Mouse (Mus musculus): ENCODE data around the gene Cd207.

Cd207 gene

DNA sequence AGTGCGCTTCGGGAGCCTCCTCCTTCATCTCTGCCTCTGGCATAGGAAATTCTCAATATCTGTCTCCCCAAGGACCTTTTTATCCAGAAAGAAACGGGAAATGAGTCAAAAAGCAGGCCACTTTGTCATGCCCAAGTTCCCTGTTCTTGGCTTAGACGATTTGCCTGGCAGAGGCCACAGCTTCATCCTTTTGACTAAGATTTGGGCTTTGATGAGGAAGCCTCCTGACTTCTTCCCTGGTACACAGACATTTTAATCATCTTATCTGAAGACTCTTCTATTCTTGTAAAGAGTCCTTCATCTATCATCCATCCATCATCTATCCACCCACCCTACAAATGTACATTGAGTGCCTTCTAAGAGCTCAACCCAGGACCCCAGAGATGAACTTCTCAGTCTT is at the start of gene Cd207:
Cd207 (minus strand) TSS at position 101 of the 400 bp plus-strand sequence.
- DNase-seq (ENCODE audit: low spot score in 2 of 2) = no peak

DNA sequence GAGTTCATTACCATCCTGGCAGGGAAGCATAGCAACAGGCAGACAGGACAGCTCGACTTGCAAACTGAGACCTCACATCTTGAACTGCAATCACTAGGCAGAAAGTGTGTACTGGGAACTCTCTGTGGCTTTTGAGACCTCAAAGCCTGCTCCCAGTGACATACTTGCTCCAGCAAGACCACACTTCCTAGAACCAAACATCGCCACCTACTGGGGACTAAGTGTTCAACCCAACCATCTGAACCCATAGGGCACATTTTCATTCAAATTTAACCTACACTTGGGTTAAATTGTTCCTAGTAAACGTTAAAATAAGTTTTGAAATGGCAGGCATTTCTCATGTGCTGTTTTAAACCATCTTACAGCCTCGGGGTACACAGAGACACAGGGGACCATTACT is 49.5 kb upstream of the Cd207 start:
- no peak for DNase-seq (ENCODE audit: low spot score in 2 of 2)

DNA sequence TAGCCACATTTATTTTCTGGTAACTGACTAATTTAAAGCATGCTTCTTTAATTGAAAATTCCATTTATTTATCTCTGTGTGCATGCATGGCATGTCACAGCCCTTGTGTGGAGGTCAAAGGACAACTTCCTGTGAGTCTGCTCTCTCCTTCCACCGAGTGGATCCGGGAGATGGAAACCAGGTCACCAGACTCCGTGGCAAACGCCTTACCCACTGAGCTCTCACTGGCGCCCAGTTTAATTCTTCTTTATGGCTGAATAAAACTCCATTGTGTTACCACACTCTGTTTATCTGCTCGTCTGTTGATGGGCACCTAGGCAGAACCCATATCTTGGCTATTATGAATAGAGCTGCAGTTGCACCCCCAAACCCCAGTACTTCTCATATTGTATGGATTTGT is 44.9 kb upstream of the Cd207 start:
- DNase-seq (ENCODE audit: low spot score in 2 of 2) = no peak

DNA sequence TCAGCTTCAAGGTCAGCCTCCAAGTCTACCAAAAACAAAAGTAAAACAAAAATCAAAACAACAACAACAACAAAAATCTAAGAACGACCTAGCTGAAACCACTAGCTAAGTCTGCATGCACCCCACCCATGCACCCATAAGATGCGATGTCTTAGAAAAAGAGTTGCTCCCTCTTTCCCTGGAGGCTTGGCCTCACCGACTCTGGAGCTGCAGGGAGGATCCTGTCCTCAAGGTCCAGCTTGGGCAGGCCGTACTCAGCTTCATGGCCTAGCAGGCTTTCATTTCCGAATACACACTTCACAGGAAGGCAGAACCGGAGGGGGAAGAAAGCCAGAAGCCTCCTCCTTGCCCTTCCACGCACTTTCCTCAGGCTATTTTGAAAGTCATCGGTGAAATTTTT is 39.4 kb upstream of the Cd207 start:
- no peak for DNase-seq (ENCODE audit: low spot score in 2 of 2)

DNA sequence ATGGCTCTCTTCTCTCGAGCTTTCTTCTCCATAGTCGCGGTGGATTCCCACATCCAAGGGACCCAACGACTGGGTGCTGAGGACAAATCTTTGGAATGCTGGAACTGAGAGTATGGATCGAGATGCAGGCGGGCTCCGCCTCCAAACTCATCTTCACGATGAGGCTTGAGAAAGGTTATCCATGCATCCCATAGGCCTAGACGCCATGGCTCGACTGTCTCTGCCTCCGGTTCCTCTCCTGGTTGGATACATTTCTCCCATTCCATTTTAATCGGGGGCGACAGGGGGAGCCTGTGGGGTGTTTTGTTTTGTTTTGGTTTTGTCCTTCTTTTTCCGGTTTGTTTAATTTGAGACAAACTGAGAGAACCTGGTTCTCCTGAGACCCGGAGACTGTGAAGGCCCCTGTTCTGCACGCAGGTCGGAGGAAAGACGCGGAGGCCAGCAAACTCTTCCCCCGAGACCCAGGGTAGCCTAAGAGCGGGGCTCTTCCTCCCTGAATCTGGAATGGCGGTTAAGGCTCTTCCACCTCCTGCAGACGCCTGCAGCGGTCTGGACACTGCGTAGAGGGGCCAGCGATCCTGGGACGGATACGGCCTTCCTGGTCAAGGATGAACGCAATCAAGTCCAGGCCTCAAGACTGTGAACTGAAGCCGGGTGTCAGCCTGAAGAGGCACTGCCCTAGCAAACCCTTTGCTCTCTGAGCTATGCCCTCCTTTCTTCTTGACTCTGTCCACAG is 38.0 kb upstream of the Cd207 start:
- DNase-seq (ENCODE audit: low spot score in 2 of 2) = no peak

DNA sequence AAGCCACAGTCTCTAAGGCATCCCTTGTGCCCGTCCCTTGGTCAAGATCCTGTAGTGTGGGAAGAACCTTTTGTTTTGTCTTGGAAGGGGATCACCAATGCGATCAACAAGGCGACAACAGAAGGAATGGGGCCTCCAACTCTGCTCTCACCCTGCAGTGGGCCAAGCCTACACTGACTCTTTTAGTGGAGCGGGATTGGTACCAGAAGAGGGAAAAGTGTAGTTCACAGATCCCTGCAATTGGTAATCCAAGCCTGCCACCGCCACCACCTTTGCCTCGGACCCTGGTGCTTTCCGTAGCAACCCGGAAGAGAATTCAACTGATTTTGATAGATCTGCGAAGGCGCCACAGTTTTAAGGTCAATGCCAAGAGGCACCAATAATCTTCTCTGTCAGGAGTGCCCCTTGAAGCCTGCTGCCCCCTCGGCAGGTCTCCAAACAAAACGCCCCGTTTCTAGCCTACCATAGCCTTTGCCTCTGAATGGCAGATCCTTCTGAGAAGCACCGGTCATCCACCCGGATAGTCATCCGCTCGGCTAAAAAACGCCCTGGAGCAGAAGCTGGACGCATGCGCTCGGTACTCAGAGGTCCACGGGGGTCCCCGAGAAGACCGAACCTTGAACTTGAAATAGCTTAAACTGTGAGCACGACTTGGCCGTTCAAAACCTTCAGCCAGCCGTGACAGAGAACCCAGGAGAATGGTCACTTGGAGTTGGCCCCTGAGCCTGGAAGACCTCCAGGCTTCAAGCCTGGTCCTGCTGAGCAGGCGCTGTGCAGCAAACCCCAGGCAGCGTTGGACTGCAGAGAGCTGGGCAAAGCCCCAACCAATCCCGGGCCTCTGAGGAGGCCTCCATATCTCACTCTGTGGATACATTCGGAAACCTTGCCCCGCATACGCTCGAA is 36.8 kb upstream of the Cd207 start:
- peak in 1 of 2 experiments; percentile 31 for DNase-seq (ENCODE audit: low spot score in 2 of 2)

DNA sequence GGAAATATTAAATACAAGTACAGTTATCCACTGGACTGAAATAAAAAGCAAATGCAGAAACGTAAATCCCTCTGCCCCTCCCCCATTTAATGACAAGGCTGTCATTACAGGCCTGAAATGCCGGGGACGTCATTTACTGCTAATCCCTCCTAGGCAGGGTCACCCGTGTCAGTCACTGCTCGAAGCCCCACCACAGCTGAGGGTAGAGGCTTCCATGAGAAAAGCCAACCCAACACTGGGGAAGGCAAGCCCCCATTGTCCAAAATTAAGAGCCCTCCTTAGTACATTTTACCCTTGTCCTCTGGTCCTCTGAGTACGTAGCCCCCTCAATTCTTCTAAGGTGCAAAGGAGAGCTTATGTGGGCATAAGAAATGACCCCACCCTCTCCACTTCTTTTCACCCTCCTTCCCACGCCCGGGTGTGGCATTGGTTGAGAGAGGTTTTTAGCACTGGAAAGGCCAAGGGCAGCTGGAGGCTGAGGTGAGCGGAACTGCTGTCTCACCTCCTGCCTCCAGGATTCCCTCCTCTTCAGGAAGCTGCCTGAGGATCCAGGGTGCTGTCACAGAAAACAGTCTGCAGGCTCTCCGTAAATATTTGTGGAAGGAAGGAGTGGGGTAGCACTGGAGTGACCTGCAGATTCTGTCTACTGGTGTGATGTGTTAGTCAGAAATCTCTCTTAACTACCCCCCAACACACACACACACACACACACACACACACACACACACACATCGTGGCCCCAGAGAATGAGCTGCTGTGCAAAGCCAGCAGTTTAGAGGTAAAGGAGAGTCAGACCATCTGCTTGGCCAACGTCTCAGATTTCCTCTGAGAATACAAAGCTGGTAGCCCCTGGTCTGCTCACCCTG is 35.8 kb upstream of the Cd207 start:
- DNase-seq (ENCODE audit: low spot score in 2 of 2) = no peak

DNA sequence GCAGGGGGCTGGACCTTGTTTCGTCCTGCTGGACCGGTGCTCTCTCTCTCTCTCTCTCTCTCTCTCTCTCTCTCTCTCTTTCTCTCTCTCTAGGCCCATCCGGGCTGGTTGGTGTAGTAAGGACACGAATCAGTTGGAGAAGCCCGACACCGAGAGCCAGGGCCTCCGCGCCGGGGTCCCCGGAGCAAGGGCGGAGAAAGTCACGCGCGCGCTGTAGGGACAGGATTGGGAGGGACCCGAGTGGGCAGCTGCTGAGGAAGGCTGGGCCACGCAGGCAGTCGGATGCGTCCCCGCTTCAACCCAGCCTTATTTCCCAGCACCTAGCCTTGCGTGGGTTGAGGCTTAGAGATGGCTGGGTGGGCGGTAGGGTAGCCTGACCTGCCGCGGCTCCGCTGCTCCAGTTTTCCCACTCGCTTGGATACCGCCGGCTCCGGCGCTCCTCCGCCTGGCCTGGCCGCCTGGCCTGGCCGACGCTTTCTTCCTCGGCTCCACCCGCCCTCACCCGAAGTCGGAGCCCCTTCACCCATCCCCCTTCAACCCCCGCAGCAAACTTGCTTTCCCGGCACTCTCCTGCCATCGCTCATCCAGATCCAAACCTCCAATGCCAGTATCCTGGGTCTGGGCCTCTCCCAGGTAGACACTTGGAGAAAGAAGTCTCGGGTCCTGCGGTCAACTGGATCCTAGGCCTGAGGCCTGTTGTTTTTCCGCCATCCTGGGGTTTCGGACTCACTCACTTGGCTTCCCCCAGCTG is 34.2 kb upstream of the Cd207 start:
- no peak for DNase-seq (ENCODE audit: low spot score in 2 of 2)

DNA sequence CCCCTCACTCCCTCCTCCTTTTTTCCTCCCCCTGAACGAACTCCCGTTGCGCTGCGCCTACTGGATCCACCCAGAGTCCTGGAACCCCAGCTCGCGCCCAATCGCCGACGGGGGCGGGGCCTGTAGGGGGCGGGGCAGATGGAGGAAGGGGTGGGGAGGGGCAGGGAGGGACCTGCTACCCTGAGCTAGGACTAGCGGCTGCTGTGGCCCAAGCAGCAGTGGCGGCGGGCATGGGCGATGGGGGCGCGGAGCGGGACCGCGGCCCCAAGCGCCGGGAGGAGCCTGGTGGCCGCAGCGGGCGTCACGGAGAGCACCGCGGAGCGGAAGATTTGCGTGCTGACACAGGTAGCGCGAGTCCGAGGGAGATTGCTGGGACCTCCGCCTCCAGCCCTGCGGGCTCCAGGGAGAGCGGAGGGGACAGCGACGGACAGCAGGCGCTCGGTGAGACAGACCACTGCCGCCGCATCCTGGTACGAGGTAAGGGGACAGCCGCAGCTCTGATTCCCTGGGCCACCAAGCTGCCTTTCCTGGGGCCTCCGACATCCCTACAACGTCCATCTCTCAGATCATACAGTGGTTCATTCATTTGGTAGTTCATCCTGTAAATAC is 33.5 kb upstream of the Cd207 start, which contains the start of gene Vax2:
Vax2 (plus strand) TSS at position 198 of the 609 bp plus-strand sequence.
- no peak for DNase-seq (ENCODE audit: low spot score in 2 of 2)

DNA sequence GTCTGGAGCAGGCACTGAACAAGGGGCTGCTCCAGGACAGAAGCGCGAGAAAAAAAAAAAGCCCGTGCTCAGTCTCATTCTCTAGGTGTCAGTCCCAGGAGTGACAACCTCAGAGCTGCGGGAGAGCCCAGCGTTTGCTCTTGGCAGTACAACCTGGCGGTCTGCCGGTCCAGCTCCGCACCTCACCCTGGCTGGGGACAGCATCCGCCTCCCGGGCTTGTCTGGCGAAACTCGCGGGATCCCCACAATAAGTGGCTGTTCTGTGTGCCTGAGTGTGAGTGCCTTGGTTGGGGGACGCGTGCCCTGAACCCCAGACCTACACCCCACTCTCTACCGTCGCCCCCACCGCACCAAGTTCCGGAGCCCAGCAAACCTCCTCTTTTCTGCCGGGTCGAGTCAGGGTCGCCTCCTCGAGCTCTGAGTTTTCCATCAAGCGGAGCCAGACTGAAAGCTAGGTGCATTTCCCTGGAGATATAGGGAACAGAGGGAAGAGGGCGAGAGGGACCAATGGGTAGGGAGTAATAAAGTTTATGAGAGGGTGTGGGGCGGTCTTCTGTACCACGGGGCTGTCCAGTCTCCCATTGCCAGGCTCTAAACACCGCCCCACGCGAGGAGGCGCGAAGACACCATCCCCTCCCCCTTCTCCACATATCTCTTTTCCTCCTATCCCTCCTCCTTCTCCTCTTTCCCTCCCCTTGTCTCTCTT is 32.9 kb upstream of the Cd207 start:
- no peak for DNase-seq (ENCODE audit: low spot score in 2 of 2)

DNA sequence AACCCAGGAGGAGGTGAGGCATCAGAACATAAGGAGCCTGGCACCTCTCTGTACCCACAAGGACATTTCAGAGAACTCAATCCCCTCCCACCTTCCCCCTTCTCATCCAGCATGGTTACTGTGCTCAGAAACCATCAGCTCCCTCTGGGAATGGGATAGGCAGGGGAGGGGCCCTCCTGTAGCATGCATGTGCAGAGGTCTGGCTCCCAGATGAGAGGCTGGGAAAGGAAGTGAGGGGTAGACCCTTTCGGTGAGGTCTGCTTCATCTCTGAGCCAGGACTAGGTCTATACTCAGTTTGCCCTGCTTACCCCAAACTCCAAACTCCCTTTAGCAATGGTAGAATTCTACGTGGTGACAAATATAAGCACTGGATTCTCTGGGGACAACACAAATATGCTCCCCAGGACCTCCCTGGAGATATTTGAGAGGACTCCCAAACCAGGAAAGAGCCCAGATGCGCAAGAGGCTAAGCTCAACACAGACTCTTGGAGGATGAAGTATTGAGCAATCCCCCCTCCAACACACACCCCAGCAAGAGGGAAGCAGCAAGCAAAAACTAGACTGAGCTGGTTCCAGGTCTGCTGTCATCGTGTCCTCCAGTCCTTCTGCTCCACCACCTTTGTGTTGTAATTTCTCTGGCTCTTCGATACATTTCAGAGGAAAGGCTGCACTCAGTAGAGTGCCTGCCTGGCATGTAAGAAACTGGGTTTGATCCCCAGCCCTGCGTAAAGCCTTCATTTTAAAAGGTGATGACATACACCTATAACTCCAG is 30.3 kb upstream of the Cd207 start:
- DNase-seq (ENCODE audit: low spot score in 2 of 2) = no peak

DNA sequence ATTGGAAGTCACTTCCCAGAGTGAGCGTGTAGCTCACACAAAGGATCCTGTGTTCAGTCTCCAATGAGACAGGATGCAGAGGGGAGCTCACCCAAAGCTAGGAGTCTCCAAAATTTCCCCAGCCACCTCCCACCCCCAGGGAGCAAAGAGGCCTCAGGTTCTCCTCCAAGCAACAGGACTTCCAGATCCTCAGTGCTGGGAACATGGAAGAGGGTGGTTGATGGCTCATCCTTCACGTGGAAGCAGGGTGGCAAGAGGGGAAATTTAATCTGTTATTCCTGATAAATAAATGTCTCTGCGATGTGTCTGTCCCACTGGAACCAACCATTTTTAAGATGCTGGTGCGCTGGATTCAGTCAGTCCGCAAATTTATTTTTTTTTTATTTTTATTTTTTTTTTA is 27.0 kb upstream of the Cd207 start:
- DNase-seq (ENCODE audit: low spot score in 2 of 2) = no peak

DNA sequence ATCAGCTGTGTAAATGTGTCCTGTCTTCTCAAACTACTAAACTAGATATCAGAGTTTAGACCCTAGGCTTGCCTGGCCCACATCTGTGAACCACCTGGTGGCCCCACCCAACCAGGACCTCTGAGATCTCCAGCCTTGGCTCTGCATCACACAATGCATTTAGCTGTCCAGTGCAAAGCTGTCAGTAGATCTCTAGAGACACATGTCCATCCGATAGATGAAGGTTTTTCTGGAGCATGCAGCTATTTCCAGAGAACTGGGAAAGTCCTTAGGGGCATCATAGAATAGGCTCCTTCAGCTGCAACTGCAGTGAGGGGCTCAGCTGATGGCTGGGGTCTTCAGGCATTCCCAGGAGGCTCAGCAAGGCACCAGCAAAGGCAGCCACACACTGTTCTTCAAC is 26.6 kb upstream of the Cd207 start:
- DNase-seq (ENCODE audit: low spot score in 2 of 2) = no peak

DNA sequence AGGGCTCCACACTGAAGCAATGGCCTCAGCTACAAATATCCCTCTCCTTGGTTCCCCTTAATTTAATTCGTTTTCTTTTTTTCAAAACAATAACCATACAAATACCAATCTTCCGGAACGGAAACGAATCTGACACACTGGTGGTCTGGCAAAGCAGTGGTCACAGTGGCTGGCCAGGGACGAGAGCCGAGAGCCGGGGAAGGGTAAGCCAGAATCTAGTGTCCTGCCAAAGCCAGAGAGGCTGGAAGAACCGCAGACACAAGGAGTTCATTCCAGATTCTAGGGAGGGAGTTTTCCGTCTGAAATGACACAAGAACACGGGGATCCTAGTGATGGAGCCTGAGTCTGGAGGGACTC is 26.0 kb upstream of the Cd207 start:
- no peak for DNase-seq (ENCODE audit: low spot score in 2 of 2)

DNA sequence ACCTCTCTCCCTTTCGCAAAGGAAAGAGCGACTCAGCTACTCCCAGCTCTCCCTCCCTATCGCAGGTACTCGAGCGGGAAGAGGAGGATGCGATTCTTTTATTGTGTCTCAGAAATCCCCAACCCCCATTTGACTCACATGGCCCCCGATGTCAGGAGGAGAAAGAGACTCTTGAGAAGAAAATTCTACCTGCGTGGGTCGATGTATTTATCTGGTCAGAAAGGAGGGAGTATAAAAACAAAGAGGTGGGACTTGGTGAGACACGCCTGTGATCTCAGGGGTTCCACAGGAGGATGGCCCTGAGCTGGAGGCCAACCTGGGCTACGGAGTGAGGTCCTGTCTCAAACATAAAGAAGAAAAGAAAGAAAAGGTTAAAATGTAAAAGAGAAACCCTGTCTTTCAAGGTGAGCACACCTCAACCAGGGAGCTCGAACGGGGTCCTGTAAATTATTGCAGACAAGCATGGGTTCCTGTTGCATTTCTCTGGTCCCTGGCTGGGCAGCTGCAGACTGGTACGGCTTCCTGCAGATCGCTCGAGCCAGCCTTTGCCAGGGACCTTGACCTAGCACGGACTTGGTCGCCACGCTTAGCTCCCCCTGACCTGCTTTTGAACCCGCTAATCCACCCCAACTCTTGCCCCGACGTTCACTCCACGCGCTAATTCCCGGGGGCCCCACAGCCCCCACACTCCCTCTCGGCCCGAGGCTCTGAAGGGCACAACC is 25.5 kb upstream of the Cd207 start:
- DNase-seq (ENCODE audit: low spot score in 2 of 2) = no peak

DNA sequence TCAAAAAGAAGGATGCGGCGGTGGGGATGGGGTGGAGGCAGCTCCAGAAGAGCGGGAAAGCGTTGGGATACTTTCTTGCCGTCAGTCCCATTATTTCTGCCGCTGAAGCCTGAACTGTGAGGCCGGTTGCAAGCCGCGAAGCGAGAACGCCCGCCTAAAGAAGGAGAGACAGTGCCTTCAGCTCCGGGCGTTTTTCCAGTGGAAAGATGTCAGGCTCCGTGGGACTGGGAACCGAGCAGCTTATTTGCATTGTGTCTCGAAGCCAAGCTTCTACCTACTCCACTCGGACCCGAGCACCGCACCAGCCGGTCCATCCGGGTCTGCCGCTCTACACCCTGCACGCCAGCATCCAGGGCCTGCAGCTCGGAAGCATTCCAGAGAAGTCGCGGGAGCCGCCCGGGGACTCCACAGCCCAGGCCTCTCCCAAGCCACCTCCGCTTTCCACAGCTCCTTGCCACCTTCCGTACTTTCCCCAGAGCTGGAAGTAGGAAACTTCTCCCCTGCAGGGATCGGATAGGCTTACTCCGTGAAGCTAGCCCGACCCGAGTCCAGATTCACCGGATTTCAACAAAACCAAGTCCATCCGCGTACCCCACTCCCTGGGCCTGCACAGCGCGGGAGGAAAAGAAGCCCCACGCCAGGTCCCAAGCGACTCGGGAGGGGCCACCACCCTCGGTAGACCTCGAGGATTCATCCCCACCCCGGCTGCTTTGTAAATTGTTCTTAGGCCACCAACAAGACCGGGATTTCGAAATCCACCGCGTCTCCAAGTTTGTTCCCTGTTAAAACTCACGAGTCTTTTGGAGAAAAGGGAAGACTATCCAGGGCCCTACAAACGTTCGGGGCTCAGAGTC is 24.7 kb upstream of the Cd207 start:
- DNase-seq (ENCODE audit: low spot score in 2 of 2) = no peak

DNA sequence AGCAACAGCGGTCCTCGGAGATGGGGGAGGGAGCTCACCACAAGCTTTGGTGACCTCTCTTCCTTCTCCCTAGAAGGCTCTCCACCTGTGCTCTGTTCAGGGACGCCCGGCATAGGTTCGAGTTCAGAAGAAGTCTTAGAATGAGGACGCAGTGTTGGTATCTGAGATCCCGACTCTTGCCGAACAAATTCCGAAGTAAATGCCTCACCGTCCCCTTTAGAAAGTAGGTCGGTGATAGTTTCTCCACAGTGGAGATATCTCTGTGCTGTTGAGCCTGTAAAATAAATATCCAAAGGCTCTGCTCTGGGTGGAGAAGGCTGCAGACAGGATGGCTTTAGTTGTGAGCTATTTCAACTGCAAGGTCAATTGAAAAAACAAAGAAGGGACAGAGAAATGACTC is 23.3 kb upstream of the Cd207 start:
- no peak for DNase-seq (ENCODE audit: low spot score in 2 of 2)

DNA sequence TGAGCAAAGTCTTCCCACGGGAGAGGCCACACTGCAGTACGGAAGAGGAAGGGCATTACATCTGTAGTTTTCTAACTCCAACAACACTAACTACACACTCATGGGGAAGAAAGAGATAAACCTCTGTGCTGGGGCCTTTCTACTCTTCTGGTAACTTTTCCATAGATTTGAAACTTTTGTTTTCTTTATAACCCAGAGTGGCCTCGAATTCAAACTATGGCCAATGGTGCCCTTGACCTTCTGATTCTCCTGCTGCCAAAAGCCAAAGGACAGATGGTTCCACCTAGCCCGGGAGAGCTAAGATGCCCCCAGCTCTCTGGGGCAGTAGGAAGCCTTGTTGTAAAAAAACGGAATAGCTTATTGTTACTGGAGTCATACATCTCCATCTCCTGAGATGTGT is 22.3 kb upstream of the Cd207 start:
- DNase-seq (ENCODE audit: low spot score in 2 of 2) = no peak

Data from right cerebral cortex, postnatal 10 days (tissue).